Mouse (Mus musculus) Muller cell, postnatal 12 days (primary cell): ENCODE measurements around the gene Gpr107.

Experiments used
- DNase-seq: peaks from one replicate; pipeline ENCODE4 v3.0.0-alpha.2; 2015; ENCODE audit errors: inconsistent ontology term

The Gpr107 gene

GRCm38 (mm10) chr2:31127219-31127618 lies 24.9 kb upstream of the Gpr107 start:
- no peak for DNase-seq

- peak; percentile 39 for DNase-seq
These were observed 24.2 kb upstream of the Gpr107 start for GRCm38 (mm10) chr2:31127899-31128298.

GRCm38 (mm10) chr2:31129742-31130518 lies 22.2 kb upstream of the Gpr107 start:
- peak; percentile 48 for DNase-seq

GRCm38 (mm10) chr2:31130815-31131299 lies 21.3 kb upstream of the Gpr107 start:
- no peak for DNase-seq

GRCm38 (mm10) chr2:31132682-31133081 lies 19.4 kb upstream of the Gpr107 start:
- DNase-seq, result peak; percentile 80

GRCm38 (mm10) chr2:31133981-31134380 lies 18.1 kb upstream of the Gpr107 start:
- DNase-seq, result no peak

GRCm38 (mm10) chr2:31135512-31135931 lies 16.6 kb upstream of the Gpr107 start:
- no peak for DNase-seq

- DNase-seq, result no peak
These were observed 15.8 kb upstream of the Gpr107 start for GRCm38 (mm10) chr2:31136338-31136737.

GRCm38 (mm10) chr2:31137018-31137590 lies 15.0 kb upstream of the Gpr107 start:
- DNase-seq, result no peak

GRCm38 (mm10) chr2:31139174-31139632 lies 12.9 kb upstream of the Gpr107 start:
- DNase-seq, result no peak

- no peak for DNase-seq
These were observed 11.9 kb upstream of the Gpr107 start for GRCm38 (mm10) chr2:31139991-31140771.

GRCm38 (mm10) chr2:31140772-31141073 lies 11.4 kb upstream of the Gpr107 start:
- DNase-seq, result no peak

GRCm38 (mm10) chr2:31141074-31141866 lies 10.8 kb upstream of the Gpr107 start:
- DNase-seq, result peak; percentile 58

- peak; percentile 96 for DNase-seq
These were observed 10.2 kb upstream of the Gpr107 start, which contains the start of gene Fnbp1 for GRCm38 (mm10) chr2:31141867-31142454. Fnbp1 (minus strand) TSS chr2:31142008.

- no peak for DNase-seq
These were observed 9.6 kb upstream of the Gpr107 start for GRCm38 (mm10) chr2:31142505-31142904.

- no peak for DNase-seq
These were observed 8.8 kb upstream of the Gpr107 start for GRCm38 (mm10) chr2:31143326-31143725.

- DNase-seq, result no peak
These were observed 8.1 kb upstream of the Gpr107 start for GRCm38 (mm10) chr2:31143768-31144695.

- no peak for DNase-seq
These were observed 7.2 kb upstream of the Gpr107 start for GRCm38 (mm10) chr2:31144901-31145300.

- DNase-seq, result no peak
These were observed 5.1 kb upstream of the Gpr107 start for GRCm38 (mm10) chr2:31147054-31147453.

- no peak for DNase-seq
These were observed 1.4 kb upstream of the Gpr107 start for GRCm38 (mm10) chr2:31150762-31151161.
